Mouse (Mus musculus) cortical plate, adult 2 months (tissue): Measurements from ENCODE around the gene Tmem214.

Experiments
- CTCF ChIP-seq: fragments of 200-500 bp; IDR thresholded peaks from 2 replicates; pipeline ENCODE4 v1.5.1; 2011; ENCODE audit warnings: mild to moderate bottlenecking, control low read depth, low read length; ENCODE audit not compliant: insufficient read depth; ENCODE audit errors: extremely low read depth
- POLR2A ChIP-seq: fragments of 200-500 bp; IDR thresholded peaks from 2 replicates; pipeline ENCODE4 v1.6.1; 2011; ENCODE audit warnings: mild to moderate bottlenecking, low read length, control low read depth; ENCODE audit not compliant: insufficient read depth; ENCODE audit errors: extremely low read depth

GRCm38 (mm10) chr5:30901860-30902259, 34.0 kb downstream of the Tmem214 start:
- no peak for TF ChIP-seq CTCF
- TF ChIP-seq POLR2A, result no peak
